Mouse (Mus musculus) thymus, adult 2 months (tissue): ENCODE measurements around the gene Mylk4.

ENCODE experiments used
- CTCF ChIP-seq: fragments of 200-500 bp; IDR thresholded peaks from 2 replicates; pipeline ENCODE4 v1.5.1; 2012; ENCODE audit warnings: mild to moderate bottlenecking, control low read depth, low read length, moderate library complexity, borderline replicate concordance; ENCODE audit not compliant: control insufficient read depth, poor library complexity, insufficient read depth; ENCODE audit errors: extremely low read depth
- POLR2A ChIP-seq: fragments of 200-500 bp; IDR thresholded peaks from 2 replicates; pipeline ENCODE4 v1.6.1; 2012; ENCODE audit warnings: mild to moderate bottlenecking, low read length, control low read depth, moderate library complexity; ENCODE audit not compliant: control insufficient read depth, poor library complexity, insufficient read depth; ENCODE audit errors: extremely low read depth

- TF ChIP-seq CTCF (no peak), POLR2A (no peak)
Observed at GRCm38 (mm10) chr13:32705315-32705714, 78.4 kb downstream of the Mylk4 start.
